Mouse (Mus musculus): ENCODE measurements around the gene Cct8l1. TPM values are rescaled to one million over a fixed set of nuclear protein-coding genes. Genes with fewer than 3 reads are reported as not detected.

Gene Cct8l1
- total RNA-seq, 2 experiments from 2014 or later, result not detected

Other genes starting within 250 kb of the Cct8l1 start
- 10 to 100 TPM; 45.3 to 46.7 TPM for gene Kmt2c, start 17.3 kb upstream of the Cct8l1 start, total RNA-seq (2021)
- 1 to 10 TPM; 5.6 to 7.2 TPM for gene Xrcc2, start 189.8 kb downstream of the Cct8l1 start, total RNA-seq (2021)
- gene Actr3b, start 243.9 kb downstream of the Cct8l1 start, total RNA-seq (2021), result 10 to 100 TPM; 18.6 to 19.5 TPM

Measured in heart, postnatal 10 days (tissue).